Mouse (Mus musculus) spleen, adult 12 weeks (tissue): ENCODE data around the gene Cd6.

Experiments used
- DNase-seq: peaks from one replicate; pipeline ENCODE4 v3.0.0; 2022; ENCODE audit warnings: low spot score

Cd6 gene

GRCm38 (mm10) chr19:10839010-10839892 is 9.4 kb upstream of the Cd6 start, which contains the start of gene Slc15a3:
Gene Slc15a3 (plus strand): TSS chr19:10839727.
- DNase-seq = no peak

- DNase-seq = no peak
Observed at GRCm38 (mm10) chr19:10835671-10836070, 5.8 kb upstream of the Cd6 start.

- no peak for DNase-seq
Observed at GRCm38 (mm10) chr19:10833611-10834010, 3.8 kb upstream of the Cd6 start.

- no peak for DNase-seq
Observed at GRCm38 (mm10) chr19:10832030-10832429, 2.2 kb upstream of the Cd6 start.

GRCm38 (mm10) chr19:10831424-10831823 is 1.6 kb upstream of the Cd6 start:
- DNase-seq = peak; percentile 30

DNA sequence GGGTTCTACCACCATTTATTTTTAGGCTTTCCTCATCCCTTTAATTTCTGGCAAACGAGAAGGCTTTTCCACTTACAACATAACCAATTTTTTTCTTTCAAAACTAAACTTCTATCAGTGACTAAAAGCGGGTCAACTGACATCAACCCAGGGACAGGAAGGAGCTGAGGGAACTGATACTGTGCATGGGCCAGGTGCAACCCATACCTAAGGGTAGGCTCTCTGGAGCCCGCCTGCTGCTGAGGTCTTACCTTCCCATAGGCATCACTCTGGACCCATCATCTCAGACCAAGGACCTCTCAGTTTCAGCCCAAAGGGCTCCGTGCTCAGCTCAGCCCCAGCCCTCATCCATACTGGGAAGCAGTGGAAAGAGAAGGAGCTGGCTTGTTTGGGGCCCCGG is 1.5 kb downstream of the Cd6 start:
- no peak for DNase-seq

DNA sequence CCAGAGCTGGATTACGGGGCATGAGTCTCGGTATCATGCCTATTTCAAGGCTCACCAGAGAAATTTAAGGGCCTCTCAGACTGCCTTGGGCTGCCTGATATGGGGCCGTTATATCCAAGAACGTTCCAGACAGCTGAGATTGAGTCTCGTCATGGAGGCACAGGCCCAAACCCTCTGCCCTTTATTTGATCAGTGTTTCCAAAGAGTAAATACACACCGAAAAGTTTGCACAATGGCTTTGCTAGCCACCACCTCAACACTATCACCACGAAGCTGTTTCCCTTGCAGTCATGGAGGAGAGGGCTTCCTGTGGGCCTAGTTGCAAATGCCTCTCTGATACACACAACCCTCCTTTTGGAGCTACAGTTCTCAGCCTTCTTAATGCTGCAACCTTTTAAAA is 5.8 kb downstream of the Cd6 start:
- no peak for DNase-seq

DNA sequence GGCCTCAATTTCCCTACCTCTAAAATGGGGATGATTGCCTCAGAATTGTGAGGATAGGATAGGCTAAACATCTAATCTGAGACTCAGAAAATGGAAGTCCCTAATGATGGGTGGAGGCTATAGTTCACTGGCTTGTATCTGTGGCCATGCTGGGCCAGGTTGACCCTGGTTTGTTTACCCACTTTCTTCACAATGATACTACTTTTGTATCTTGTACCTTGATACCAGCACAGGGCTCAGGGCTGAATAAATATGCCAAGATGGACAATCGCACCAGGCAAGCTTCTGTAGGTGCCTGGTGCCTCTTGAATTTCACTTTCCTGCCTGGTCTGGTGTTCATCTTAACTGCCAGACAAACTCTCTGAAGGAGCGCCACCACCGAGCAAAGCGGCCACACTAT is 7.3 kb downstream of the Cd6 start:
- no peak for DNase-seq

DNA sequence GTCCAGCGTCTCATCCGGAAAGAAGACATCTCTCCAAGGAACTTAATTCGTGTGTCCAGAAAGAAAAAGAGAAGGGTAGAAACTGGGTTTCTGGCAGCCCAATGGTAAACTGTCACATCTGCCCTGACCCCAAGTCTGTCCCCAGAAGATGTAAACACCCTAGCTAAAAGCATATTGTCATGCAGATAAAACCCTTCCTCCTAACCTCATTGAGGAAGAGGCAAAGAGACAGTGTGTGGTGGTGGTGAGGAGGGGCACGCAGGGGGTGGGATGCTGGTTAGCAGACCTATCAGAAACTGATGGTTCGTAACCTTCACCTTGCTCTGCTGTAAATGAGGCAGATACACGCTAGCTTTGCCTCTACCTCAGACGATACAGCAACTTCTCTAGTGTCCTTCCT is 8.5 kb downstream of the Cd6 start:
- DNase-seq = no peak

DNA sequence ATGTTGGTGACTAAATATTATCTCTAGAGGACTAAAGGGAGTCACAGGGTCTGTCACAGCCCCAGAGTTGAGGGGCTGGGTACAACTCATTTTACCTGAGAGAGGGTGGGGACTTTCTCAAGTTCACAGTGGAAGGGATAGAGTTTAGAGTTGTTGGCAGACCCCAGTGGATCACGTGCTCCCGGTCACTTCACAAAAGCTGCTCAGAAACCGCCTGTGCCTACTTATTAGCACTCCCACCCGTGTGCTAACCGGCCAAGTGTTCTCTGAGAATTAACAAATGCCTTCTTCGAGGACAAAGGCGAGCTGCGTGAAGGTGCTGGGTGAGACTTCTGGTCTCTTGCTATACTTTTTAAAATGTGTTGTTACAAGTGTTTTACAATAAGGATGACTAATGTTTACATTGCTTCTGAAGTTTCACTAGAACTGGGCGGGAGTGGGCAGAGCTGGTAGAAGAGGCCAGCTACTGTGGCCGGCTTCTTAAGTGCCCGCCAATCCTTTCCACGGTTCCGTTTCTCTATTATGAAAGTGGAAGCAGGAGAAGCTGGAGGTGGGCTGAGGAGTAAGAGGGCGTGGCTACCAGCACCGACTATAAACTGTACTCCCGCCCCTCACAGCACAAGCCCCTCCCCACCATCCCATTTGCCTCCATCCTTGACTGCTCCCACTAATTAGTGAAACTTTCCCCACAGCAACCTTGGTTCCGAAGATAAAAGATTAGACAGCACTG is 11.5 kb downstream of the Cd6 start:
- no peak for DNase-seq

GRCm38 (mm10) chr19:10816462-10816861 is 13.4 kb downstream of the Cd6 start:
- no peak for DNase-seq

GRCm38 (mm10) chr19:10815871-10816270 is 14.0 kb downstream of the Cd6 start:
- no peak for DNase-seq

DNA sequence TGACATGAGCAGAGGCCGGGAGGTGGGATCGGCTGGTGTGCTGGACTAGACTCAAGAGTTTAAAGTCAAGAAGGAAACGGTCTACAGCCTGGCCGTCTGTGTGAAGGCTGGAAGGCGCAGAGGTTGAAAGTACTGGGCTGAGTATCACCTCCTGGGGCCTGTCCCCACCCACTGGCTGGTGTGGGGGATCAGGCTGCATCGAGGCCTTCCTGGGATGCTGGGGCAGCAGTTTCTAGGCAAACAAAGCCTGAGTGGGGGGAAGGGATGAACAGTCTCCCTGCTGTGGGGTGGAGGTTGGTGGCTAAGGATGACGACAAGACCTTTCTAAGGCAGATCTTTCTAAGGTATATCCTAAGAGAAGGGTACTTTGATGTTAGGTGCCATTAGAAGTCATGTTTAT is 16.0 kb downstream of the Cd6 start:
- no peak for DNase-seq

GRCm38 (mm10) chr19:10813039-10813438 is 16.8 kb downstream of the Cd6 start:
- no peak for DNase-seq

GRCm38 (mm10) chr19:10811471-10811870 is 18.4 kb downstream of the Cd6 start:
- no peak for DNase-seq

- no peak for DNase-seq
Observed at GRCm38 (mm10) chr19:10810176-10810492, 19.7 kb downstream of the Cd6 start.

DNA sequence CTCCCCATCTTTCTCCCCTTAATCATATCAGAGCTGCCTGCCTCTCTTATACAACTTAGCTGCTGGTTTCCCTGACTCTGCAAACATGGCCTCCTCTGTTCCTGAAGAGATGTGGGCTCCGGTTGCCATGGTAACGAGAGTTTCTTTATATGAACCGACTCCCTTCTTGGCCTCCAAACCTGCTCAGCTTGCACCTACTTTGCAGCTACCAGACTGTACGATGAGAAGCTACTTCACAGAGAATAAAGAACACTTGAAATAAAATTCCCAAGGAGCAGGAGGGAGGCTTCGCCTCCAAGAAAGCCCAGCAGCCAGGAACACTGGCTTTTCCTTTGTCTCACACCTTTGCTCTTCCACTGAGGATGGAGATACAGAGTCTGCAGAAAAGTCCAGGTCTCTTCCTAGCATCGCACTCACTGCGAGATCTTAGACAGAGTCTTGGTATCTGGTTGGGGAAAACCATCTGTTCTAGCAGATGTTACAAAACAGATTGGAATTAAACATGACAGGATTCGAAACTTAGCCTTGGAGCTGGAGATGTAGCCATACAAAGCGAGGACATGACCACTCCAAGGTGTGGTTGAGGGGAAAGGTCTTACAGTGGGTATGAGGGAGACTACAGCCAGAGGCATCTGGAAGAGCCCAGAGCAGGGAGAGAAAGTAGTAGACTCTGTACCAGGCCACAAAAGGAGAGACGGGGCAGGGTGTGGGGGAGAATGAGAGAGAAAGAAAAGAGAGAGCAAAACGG is 20.3 kb downstream of the Cd6 start:
- no peak for DNase-seq

DNA sequence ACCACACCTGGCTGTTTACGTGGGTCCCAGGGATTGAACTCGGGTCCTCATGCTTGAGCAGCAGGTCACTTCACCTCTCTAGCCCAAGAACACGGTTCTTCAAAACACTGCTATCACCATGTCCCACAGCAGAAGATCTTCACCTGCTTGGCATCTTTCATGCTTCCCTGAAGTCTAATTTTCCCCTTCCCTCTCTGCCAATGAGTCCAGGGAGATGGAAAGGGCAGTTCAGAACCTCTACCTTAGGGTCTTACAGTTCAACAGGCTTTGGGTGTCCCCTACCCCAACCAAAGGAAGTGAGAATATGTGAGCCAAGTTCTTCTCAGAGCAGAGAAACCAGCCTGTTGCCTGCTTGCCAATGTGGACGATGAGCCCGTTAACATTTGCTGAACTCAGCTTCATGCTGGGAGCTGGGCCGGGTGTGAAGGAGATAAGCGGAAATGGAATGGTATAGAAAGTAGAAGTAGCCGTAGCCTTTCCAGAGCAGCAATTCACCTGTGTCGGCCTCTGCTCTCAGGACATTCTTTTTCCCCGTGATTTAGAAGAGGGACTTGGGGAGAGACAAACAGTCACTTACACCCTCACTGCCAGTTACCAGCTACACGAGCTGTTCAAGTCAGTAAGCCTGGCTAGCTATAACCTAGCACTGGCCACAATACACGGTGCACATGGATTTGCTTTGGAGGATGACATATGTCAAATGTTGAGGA is 21.2 kb downstream of the Cd6 start:
- DNase-seq = no peak

DNA sequence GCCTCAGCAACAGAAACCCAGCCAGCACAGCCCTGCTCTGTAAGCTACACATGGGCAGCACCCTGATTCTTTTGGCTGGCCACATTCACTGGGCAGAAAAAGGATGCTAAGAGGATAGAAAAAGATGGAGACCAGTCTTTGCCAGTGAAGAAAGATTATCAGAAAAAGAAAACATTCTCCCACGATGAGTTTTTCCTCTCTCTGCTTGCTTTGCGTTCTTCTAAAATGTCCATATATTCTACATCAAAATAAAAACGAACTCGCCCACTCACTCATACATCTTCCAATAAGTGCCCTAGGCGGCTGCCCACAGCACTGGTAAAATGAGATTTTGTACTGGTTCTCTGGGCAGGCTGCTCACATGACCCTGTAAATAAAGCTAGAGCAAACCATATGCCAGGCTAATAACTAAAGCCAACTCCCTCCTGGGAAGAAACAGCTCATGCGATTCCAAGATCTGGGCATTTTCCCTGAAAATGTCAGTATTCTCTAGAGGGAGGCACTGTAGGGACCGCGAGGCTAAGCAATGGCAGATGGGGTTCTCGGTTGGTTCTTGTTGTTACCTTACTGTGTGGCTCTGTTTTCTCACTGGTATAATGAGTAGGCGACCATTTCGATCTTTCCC is 24.1 kb downstream of the Cd6 start:
- no peak for DNase-seq

GRCm38 (mm10) chr19:10804850-10805660 is 24.8 kb downstream of the Cd6 start:
- no peak for DNase-seq

DNA sequence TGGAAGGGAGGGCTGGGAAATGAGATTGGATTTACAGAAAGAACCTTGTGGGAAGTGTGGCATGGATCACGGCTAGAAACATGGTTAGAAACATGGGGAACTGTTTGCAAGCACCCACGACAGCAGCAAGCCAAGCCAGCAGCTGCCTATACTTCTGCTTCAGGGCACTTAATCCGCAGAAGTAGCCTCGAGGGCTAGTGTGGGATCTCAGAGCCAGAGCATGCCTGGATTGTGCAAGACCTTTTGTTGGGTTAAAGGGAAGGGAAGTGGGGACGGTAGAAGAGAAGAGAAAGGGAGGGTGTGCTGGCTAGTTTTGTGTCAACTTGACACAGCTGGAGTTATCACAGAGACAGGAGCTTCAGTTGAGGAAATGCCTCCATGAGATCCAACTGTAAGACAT is 26.1 kb downstream of the Cd6 start:
- DNase-seq = no peak
